Mouse (Mus musculus) c-Kit-negative CD71-positive TER-119-positive erythroid progenitor cells, embryonic 14.5 days (primary cell): Measurements from ENCODE around the gene Npc1l1.

Source experiments
- DNase-seq: peaks from one replicate; pipeline ENCODE4 v3.0.0-alpha.2; 2013; ENCODE audit warnings: low read depth, low spot score

Gene Npc1l1

GRCm38 (mm10) chr11:6163062-6163461 is 66.9 kb downstream of the Npc1l1 start:
- DNase-seq, result no peak

- DNase-seq, result no peak
Measured at GRCm38 (mm10) chr11:6161549-6161948, 68.4 kb downstream of the Npc1l1 start.
